Mouse (Mus musculus) C2C12 (cell line): ENCODE measurements around the gene Fam89b. TPM values are rescaled to one million over a fixed set of nuclear protein-coding genes. Genes with fewer than 3 reads are reported as not detected.

Experiments used
- H3K27me3 ChIP-seq: one replicate; pipeline ENCODE4 v1.6.1; 2011; ENCODE audit not compliant: control insufficient read depth, insufficient read depth, insufficient read length
- H3K36me3 ChIP-seq: one replicate; pipeline ENCODE4 v1.6.1; 2011; ENCODE audit not compliant: control insufficient read depth, insufficient read depth
- H3K4me3 ChIP-seq: one replicate; pipeline ENCODE4 v1.5.1; 2011; ENCODE audit warnings: mild to moderate bottlenecking, control low read depth; ENCODE audit not compliant: poor library complexity, insufficient read depth, severe bottlenecking
- H3K79me2 ChIP-seq: one replicate; pipeline ENCODE4 v1.6.1; 2011; ENCODE audit not compliant: control insufficient read depth, insufficient read depth
- H3K79me3 ChIP-seq: one replicate; pipeline ENCODE4 v1.6.1; 2011; ENCODE audit warnings: low read depth, control low read depth
- H3ac ChIP-seq: one replicate; pipeline ENCODE3; 2011; ENCODE audit warnings: low read depth; ENCODE audit not compliant: control insufficient read depth, insufficient read length
- CEBPB ChIP-seq: IDR thresholded peaks from one replicate; pipeline ENCODE4 v1.6.1; 2011; ENCODE audit warnings: low read depth, mild to moderate bottlenecking, control low read depth, moderate library complexity
- CTCF ChIP-seq: IDR thresholded peaks from one replicate; pipeline ENCODE4 v1.5.1; 2011; ENCODE audit not compliant: control insufficient read depth, insufficient read depth, insufficient read length
- FOSL1 ChIP-seq: IDR thresholded peaks from one replicate; pipeline ENCODE4 v1.8.0; 2011; ENCODE audit warnings: mild to moderate bottlenecking, low read length; ENCODE audit not compliant: poor library complexity, insufficient read depth, severe bottlenecking
- MAX ChIP-seq: IDR thresholded peaks from one replicate; pipeline ENCODE4 v1.6.1; 2011; ENCODE audit warnings: mild to moderate bottlenecking, control low read depth
- MYOD1 ChIP-seq: IDR thresholded peaks from one replicate; pipeline ENCODE4 v1.6.1; 2011; ENCODE audit warnings: low read depth; ENCODE audit not compliant: control insufficient read depth, insufficient read length
- MYOG ChIP-seq: IDR thresholded peaks from one replicate; pipeline ENCODE4 v1.6.1; 2011; ENCODE audit not compliant: control insufficient read depth, insufficient read length; ENCODE audit errors: extremely low read depth
- USF1 ChIP-seq: IDR thresholded peaks from one replicate; pipeline ENCODE4 v1.6.1; 2011; ENCODE audit warnings: low read depth, mild to moderate bottlenecking, control low read depth, moderate library complexity
- microRNA-seq: library from miRNA; unstranded; fragments of <30 nt; microRNA quantifications from one replicate; pipeline ENCODE4, GENCODE M21; 2019; ENCODE audit warnings: borderline microRNAs expressed
- polyA plus RNA-seq: library from polyadenylated mRNA; unstranded; fragments of >200 nt; fragmentation: generic; extraction: Trizol; gene quantifications from one replicate; pipeline ENCODE4 v1.2.1, GENCODE M21; 2012; ENCODE audit warnings: missing spikeins

Fam89b gene
- polyA plus RNA-seq, 1 experiment, result 129 TPM

DNA sequence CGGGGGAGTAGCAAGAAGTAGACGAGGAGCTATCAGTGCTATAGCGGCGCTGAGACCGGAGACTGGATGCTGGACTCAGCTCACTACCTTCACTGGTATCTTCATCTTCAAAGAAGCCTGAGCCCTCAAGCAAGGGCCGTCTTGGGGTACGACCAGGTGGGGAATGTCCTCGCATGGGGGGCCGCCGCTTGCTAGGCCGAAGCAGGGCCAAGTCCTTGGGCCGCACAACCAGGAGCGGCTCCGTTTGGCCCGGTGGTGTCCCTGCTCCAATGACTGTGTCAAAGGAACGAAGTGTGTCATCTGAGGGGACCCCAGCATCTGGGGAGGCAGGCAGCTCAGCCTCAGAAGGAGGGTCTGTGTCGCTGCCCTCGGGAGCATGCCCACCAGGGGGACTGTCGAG lies 44.0 kb downstream of the Fam89b start:
- no peak overlapping the region for H3ac ChIP-seq
- peaks cover 48% of the 10 kb centered on the region for H3K36me3 ChIP-seq
- H3K79me2 ChIP-seq, result peaks cover 22% of the 10 kb centered on the region
- peaks cover 14% of the 10 kb centered on the region for H3K79me3 ChIP-seq
- no peak for TF ChIP-seq USF1
- no peak for TF ChIP-seq CTCF
- no peak for TF ChIP-seq MYOG
- TF ChIP-seq FOSL1, result no peak
- TF ChIP-seq MAX, result no peak
- no peak for TF ChIP-seq MYOD1
- TF ChIP-seq CEBPB, result no peak
- H3K4me3 ChIP-seq, result no peak overlapping the region
- no peaks in the 10 kb centered on the region for H3K27me3 ChIP-seq

DNA sequence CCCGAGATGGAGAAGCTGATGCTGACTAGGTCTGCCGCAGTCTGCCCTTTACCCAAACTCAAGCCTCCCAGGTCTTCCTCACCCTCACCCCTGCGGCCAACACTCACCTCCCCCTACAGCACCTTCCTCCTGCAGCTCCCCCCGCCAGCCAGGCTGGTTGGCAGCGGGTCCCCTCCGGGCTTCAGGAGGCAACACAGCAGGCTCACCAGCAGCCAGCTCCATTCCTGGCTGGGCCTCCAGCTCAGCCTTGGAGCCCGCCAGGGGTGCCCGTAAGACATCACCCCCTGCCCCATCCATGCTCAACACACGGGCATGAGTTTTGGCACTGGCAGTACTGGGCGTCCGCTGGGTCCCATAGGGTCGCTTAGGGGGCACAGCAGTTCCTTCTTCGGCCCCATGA lies 44.5 kb downstream of the Fam89b start:
- Histone ChIP-seq H3K36me3 (peaks cover 51% of the 10 kb centered on the region), H3ac (no peak overlapping the region), H3K4me3 (no peak overlapping the region), H3K27me3 (no peaks in the 10 kb centered on the region), H3K79me3 (peaks cover 9% of the 10 kb centered on the region), H3K79me2 (peaks cover 18% of the 10 kb centered on the region)
- TF ChIP-seq USF1 (no peak), MAX (no peak)

DNA sequence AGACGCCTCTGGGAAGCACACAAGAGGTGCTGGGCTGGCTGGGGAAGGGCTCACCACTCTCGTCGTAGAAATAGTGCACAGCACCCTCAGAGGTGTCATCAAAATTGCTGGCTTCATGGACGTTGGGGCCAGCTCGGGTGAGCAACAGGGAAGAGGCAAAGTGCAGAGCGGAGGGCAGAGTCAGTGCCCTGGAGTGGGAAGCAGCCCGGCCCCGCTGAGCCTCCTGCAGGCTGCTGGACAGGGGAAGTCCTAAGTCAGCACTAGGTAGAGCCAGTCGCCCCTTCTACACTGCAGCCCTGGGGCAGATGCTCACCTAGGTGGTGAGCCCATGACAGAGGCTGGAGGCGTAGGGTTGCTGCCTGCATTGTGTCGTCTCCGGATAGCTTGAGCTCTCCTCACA lies 45.2 kb downstream of the Fam89b start:
- no peak overlapping the region for H3K4me3 ChIP-seq
- no peak overlapping the region for H3ac ChIP-seq
- H3K79me3 ChIP-seq, result peaks cover 6% of the 10 kb centered on the region
- TF ChIP-seq MYOD1 (no peak), MAX (no peak), CEBPB (no peak), CTCF (no peak), MYOG (no peak), USF1 (no peak), FOSL1 (no peak)
- H3K79me2 ChIP-seq, result peaks cover 14% of the 10 kb centered on the region
- H3K27me3 ChIP-seq, result no peaks in the 10 kb centered on the region
- H3K36me3 ChIP-seq, result peaks cover 59% of the 10 kb centered on the region

DNA sequence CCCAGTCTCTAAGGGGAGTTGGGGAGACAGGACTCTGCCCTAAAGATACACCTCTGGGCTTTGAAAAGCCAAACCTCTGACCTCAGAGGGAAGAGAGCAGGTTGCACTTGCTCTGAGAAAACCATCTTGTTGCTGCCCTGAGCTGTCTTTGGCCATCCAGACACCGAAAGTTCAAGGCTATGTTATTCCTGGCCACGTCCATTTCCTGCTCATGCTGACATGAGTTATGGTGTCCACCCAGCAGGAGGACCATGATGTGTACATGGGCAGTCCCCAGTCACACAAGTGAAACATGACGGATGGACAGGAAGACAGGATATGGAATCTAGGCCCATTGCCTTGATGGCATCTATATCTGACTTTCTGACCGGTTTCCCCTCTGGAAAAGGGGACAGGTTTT lies 49.0 kb downstream of the Fam89b start:
- Histone ChIP-seq H3K79me3 (no peaks in the 10 kb centered on the region), H3K4me3 (no peak overlapping the region), H3ac (no peak overlapping the region), H3K27me3 (no peaks in the 10 kb centered on the region), H3K36me3 (peaks cover 73% of the 10 kb centered on the region), H3K79me2 (no peaks in the 10 kb centered on the region)
- TF ChIP-seq CEBPB (no peak), CTCF (no peak), USF1 (no peak), MYOG (no peak), MYOD1 (no peak), FOSL1 (no peak)

Small RNA genes within 50 kb of the gene (microRNA-seq; reads per million reads assigned to microRNA genes)
- 0.36 reads per million for gene Mir6987

Other genes with a start within 250 kb of the Fam89b start
- 50.3 TPM for gene Mus81, start 241.3 kb downstream of the Fam89b start, polyA plus RNA-seq
- 2,315 TPM for gene Cfl1, start 239.2 kb downstream of the Fam89b start, polyA plus RNA-seq
- 0.15 TPM for gene 1700020D05Rik, start 225.9 kb downstream of the Fam89b start, polyA plus RNA-seq
- 1.1 TPM for gene Snx32, start 219.1 kb downstream of the Fam89b start, polyA plus RNA-seq
- not detected for gene Ovol1, start 169.0 kb downstream of the Fam89b start, polyA plus RNA-seq
- 3.9 TPM for gene Ap5b1, start 161.6 kb downstream of the Fam89b start, polyA plus RNA-seq
- 77.8 TPM for gene Rnaseh2c, start 127.8 kb downstream of the Fam89b start, polyA plus RNA-seq
- 48.4 TPM for gene Kat5, start 119.4 kb downstream of the Fam89b start, polyA plus RNA-seq
- 56.5 TPM for gene Rela, start 92.2 kb downstream of the Fam89b start, polyA plus RNA-seq
- 22.9 TPM for gene Sipa1, start 65.9 kb downstream of the Fam89b start, polyA plus RNA-seq
- gene Map3k11, start 40.9 kb downstream of the Fam89b start, polyA plus RNA-seq, result 24.2 TPM
- gene Pcnx3, start 40.7 kb downstream of the Fam89b start, polyA plus RNA-seq, result 28.0 TPM
- 0.19 TPM for gene Kcnk7, start 25.3 kb downstream of the Fam89b start, polyA plus RNA-seq
- 62.1 TPM for gene Ehbp1l1, start 3.3 kb downstream of the Fam89b start, polyA plus RNA-seq
- gene Ltbp3, start 11.3 kb upstream of the Fam89b start, polyA plus RNA-seq, result 128 TPM
- gene Scyl1, start 41.8 kb upstream of the Fam89b start, polyA plus RNA-seq, result 69.6 TPM
- gene Frmd8, start 145.6 kb upstream of the Fam89b start, polyA plus RNA-seq, result 44.1 TPM
- gene Slc25a45, start 148.2 kb upstream of the Fam89b start, polyA plus RNA-seq, result 5.5 TPM
- 1.0 TPM for gene Tigd3, start 164.5 kb upstream of the Fam89b start, polyA plus RNA-seq
- gene Dpf2, start 183.4 kb upstream of the Fam89b start, polyA plus RNA-seq, result 69.3 TPM
- 3.6 TPM for gene Cdc42ep2, start 195.2 kb upstream of the Fam89b start, polyA plus RNA-seq
- 45.1 TPM for gene Pola2, start 234.5 kb upstream of the Fam89b start, polyA plus RNA-seq